Mouse (Mus musculus): Measurements from ENCODE around the gene Klrc1. TPM values are rescaled to one million over a fixed set of nuclear protein-coding genes. Genes with fewer than 3 reads are reported as not detected.
"Not testable (repeated sequence)": the region's sequence is repeated elsewhere in the genome, so short reads cannot be mapped to it uniquely, and the experiment has no call there.

The Klrc1 gene
- 1 to 10 TPM in 1 of 3 experiments, not detected in 2; 4.8 TPM for polyA plus RNA-seq (2017; shearing (Covaris generic))

GRCm38 (mm10) chr6:129678873-129679272, at the start of gene Klrc1:
Klrc1 (minus strand) TSS chr6:129678973.
- ATAC-seq, result no peak

- ATAC-seq, result no peak
These were observed 48.5 kb upstream of the Klrc1 start for GRCm38 (mm10) chr6:129727237-129727636.

- no peak for ATAC-seq
These were observed 42.6 kb upstream of the Klrc1 start for GRCm38 (mm10) chr6:129721390-129721789.

GRCm38 (mm10) chr6:129720487-129720886, 41.7 kb upstream of the Klrc1 start:
- no peak for ATAC-seq

GRCm38 (mm10) chr6:129717032-129717431, 38.3 kb upstream of the Klrc1 start, which contains the start of gene Klri1:
Klri1 (minus strand) TSS chr6:129717132.
- no peak for ATAC-seq

- ATAC-seq, result no peak
These were observed 34.8 kb upstream of the Klrc1 start for GRCm38 (mm10) chr6:129713566-129713965.

GRCm38 (mm10) chr6:129691436-129691835, 12.7 kb upstream of the Klrc1 start:
- not testable (repeated sequence) for ATAC-seq

- ATAC-seq, result no peak
These were observed 1.6 kb upstream of the Klrc1 start for GRCm38 (mm10) chr6:129680379-129680778.

GRCm38 (mm10) chr6:129661301-129661700, 17.5 kb downstream of the Klrc1 start:
- ATAC-seq, result not testable (repeated sequence)

GRCm38 (mm10) chr6:129660589-129660988, 18.2 kb downstream of the Klrc1 start, which contains the start of gene Klrc2:
Klrc2 (minus strand) TSS chr6:129660689.
- not testable (repeated sequence) for ATAC-seq

- ATAC-seq, result not testable (repeated sequence)
These were observed 34.7 kb downstream of the Klrc1 start for GRCm38 (mm10) chr6:129644054-129644453.

GRCm38 (mm10) chr6:129643237-129643636, 35.5 kb downstream of the Klrc1 start, which contains the start of gene Klrc3:
Klrc3 (minus strand) TSS chr6:129643337.
- ATAC-seq, result not testable (repeated sequence)

- not testable (repeated sequence) for ATAC-seq
These were observed 47.7 kb downstream of the Klrc1 start for GRCm38 (mm10) chr6:129631046-129631445.

- no peak for ATAC-seq
These were observed 55.0 kb downstream of the Klrc1 start, which contains the start of gene Klrk1 for GRCm38 (mm10) chr6:129623735-129624134. Klrk1 (minus strand) TSS chr6:129623864.

Other genes starting within 250 kb of the Klrc1 start
- gene Clec1a, start 227.0 kb downstream of the Klrc1 start, polyA plus RNA-seq (2017; shearing (Covaris generic)), result not detected
- gene Olr1, start 171.8 kb downstream of the Klrc1 start, polyA plus RNA-seq (2017; shearing (Covaris generic)), result under 1 TPM in 1 of 3 experiments, not detected in 2; 0.25 TPM
- not detected for gene Tmem52b, start 166.4 kb downstream of the Klrc1 start, polyA plus RNA-seq (2017; shearing (Covaris generic))
- gene Gabarapl1, start 145.8 kb downstream of the Klrc1 start, polyA plus RNA-seq (2017; shearing (Covaris generic)), result 10 to 100 TPM in 1 of 3 experiments, 1 to 10 TPM in 2; 8.0 to 10.5 (median 8.1) TPM
- under 1 TPM in 1 of 3 experiments, not detected in 2; 0.23 TPM for gene Klre1, start 101.1 kb downstream of the Klrc1 start, polyA plus RNA-seq (2017; shearing (Covaris generic))
- 1 to 10 TPM in 1 of 3 experiments, under 1 TPM in 1, not detected in 1; 0.66 to 7.8 TPM for gene Klrd1, start 87.2 kb downstream of the Klrc1 start, polyA plus RNA-seq (2017; shearing (Covaris generic))
- gene Klrk1, start 55.1 kb downstream of the Klrc1 start, polyA plus RNA-seq (2017; shearing (Covaris generic)), result 1 to 10 TPM in 1 of 3 experiments, under 1 TPM in 1, not detected in 1; 0.71 to 3.1 TPM
- not detected for gene Klrc3, start 35.6 kb downstream of the Klrc1 start, polyA plus RNA-seq (2017; shearing (Covaris generic))
- gene Klrc2, start 18.3 kb downstream of the Klrc1 start, polyA plus RNA-seq (2017; shearing (Covaris generic)), result under 1 TPM in 1 of 3 experiments, not detected in 2; 0.39 TPM
- gene Klri1, start 38.2 kb upstream of the Klrc1 start, polyA plus RNA-seq (2017; shearing (Covaris generic)), result under 1 TPM in 1 of 3 experiments, not detected in 2; 0.73 TPM
- not detected for gene Klri2, start 61.5 kb upstream of the Klrc1 start, polyA plus RNA-seq (2017; shearing (Covaris generic))
- not detected for gene Gm156, start 105.3 kb upstream of the Klrc1 start, polyA plus RNA-seq (2017; shearing (Covaris generic))
- not detected for gene Gm17631, start 183.7 kb upstream of the Klrc1 start, polyA plus RNA-seq (2017; shearing (Covaris generic))
- gene Klra17, start 197.7 kb upstream of the Klrc1 start, polyA plus RNA-seq (2017; shearing (Covaris generic)), result under 1 TPM in 1 of 3 experiments, not detected in 2; 0.82 TPM
- gene Klra5, start 238.7 kb upstream of the Klrc1 start, polyA plus RNA-seq (2017; shearing (Covaris generic)), result not detected

Measured in inflammation-experienced regulatory T-cells, adult 6 months (primary cell).